Mouse (Mus musculus) brain, embryonic 18.5 days (tissue): ENCODE results near the gene Ccdc124.
A peak's percentile ranks its signal among the peaks of the same experiment; 100 is the strongest.

Experiments used
- DNase-seq: peaks from one replicate; pipeline ENCODE4 v3.0.0-alpha.2; 2012; ENCODE audit warnings: low read depth, low spot score

The Ccdc124 gene

GRCm38 (mm10) chr8:70869601-70870041, 4.1 kb downstream of the Ccdc124 start:
- DNase-seq, result no peak

DNA sequence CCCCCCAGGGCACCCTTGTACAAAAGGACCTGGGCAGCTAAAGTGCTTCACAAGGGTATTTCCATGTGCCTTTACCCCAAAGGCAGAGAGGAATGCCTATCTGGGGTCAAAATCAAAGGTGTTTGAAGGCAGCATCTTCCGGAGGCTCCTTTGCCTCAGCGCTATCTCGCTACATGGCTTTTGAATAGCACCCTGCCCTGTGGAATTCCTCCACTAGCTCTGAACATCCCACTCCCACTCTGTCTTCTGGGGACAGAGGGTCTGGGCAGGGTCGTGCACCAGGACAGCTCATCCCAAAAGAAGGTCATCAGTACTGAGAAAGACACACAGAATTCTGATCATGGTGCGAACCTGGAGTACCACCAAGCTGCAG, 4.5 kb downstream of the Ccdc124 start:
- no peak for DNase-seq

DNA sequence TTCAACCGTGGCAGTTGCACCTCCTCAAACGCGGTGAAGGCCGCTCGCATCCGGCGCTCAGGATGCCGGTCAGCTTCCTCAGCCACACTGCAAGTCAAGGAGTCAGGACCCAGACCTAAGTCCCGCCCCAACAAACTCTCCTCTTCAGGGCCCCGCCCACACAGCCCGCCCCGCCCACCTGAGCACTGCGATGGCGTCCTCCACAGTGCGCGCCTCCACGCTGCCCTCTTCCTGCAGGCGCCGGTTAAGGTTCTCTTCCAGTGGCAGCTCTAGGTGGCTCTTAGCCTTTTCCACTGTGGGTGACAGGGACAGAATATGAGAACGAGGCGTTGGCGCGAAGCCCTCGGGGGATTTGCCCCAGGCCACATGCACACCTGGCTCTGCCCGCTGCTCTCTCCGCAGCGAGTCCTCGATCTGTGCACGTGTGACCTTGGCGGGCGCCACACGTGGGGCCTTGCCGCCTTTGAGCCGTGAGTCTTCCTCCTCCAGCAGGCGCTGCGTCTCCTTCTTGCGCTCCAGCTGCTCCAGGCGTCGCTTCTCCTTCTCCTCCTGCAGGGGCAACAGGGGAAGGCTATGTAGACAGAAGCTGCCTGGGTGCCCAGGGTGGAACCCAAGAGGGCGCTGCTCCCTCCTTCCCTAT, 5.1 kb downstream of the Ccdc124 start:
- no peak for DNase-seq

DNA sequence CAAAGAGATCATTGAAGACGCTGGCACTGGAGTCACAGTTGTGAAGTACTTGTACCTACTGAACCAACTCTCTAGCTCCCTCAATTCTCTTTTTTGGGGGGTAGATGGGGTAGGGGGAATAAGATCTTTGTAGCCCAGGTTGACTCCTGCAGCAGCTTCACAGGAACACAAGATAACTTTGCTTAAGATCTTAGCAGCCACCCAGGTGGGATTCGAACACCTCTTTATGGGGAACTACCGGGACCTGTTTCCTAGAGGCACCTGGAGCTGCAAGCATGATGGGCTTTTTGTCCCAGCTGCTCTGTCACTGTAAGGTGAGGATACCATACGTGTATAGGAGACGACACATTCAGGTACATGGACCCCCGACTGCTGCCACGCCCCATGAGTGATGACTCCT, 7.2 kb downstream of the Ccdc124 start:
- no peak for DNase-seq

- no peak for DNase-seq
Measured at GRCm38 (mm10) chr8:70866001-70866520, 7.7 kb downstream of the Ccdc124 start.

GRCm38 (mm10) chr8:70865350-70866000, 8.3 kb downstream of the Ccdc124 start:
- peak; percentile 99 for DNase-seq

- no peak for DNase-seq
Measured at GRCm38 (mm10) chr8:70864712-70865221, 9.0 kb downstream of the Ccdc124 start.

- DNase-seq, result no peak
Measured at GRCm38 (mm10) chr8:70863956-70864711, 9.6 kb downstream of the Ccdc124 start.

DNA sequence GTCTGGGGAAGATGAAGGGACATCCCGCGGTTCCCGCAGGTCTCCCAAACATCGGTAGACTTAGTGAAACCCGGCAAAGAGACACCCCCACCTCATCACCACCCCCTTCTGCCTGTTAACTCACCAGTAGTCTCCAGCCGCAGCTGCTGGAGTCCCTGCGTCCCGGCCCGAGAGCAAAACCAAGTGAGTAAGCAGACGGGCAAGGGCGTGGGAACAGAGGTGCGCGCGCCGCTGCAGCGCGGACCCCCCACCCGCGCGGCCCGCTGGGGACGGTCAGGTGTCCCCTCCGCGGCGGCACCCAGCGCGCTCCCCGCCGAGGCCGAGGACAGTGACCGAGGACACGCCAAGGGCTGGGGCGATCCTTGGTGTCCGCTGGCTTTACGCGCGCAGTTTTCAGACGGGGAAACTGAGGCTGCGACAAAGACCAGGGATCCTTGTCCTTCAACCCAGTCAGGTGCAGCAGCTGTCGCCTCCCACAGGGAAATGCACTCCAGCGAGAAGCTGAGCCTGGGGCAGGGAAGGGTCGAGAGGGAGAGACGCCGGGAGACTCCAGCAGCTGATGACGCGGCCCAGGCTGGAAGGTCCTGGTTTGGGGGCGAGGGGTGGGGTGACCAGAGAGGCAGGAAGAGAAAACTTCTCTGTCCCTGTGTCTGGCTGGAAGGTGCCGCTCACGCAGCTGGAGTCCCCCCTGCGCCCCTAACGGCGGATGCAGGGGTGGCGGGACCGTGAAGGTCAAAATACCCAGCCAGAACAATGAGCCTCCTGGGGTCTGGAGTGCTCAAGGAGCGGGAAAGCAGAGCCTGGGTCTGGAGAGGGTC, 10.7 kb downstream of the Ccdc124 start, which contains the start of gene Kcnn1:
Gene Kcnn1, minus strand, starts transcription at position 435 of the 818 bp plus-strand sequence.
- DNase-seq, result no peak

- no peak for DNase-seq
Measured at GRCm38 (mm10) chr8:70857516-70857915, 16.2 kb downstream of the Ccdc124 start.

DNA sequence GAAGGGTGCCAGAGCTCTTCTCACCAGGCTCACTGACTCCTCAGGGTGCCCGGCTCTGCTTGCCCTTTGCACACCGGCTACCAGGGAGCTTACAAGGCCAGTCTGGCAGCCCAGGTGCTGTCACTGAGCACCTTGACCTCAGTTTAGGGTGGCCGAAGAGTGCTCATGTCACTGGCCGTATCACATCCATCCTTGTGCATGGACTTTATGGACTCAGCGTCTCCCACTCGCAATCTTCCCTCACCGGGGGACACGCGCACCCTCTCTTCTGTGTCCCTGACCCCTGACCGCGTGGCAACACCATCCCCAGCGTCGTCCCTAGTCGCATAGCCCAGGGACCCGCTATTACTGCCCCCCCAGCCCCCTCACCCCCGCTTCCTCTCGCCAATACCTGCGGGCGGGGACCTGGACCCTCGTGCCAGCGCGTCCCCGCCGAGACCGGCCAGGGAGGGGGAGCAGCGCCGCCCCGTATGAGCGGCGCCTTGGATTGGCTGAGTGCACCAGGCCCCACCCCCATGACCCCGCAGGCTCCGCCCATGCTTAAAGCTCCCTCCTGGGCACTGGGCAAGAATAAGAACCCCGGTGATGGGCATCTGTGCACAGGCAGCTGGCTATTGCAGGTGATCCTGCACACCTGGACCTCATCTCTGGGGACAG, 17.1 kb downstream of the Ccdc124 start:
- no peak for DNase-seq

DNA sequence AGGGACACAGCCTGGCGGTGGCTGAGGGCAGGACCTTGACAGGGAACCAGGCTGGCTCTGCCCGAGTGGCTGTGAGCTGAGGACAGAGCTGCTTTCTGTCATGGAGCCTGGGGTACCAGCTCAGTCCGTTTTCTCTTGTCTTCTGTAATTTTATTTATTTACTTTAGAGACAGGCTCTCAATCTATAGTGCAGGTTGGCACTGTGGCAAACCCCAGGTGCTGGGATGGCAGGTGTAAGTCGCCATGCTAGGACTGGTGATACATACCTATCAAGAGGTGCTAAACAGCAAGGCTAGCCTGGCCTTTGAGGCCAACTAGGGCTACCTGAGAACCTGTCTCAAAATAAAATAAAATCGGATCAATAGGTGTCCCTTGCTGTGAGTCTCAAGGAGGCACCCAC, 17.7 kb downstream of the Ccdc124 start:
- no peak for DNase-seq

DNA sequence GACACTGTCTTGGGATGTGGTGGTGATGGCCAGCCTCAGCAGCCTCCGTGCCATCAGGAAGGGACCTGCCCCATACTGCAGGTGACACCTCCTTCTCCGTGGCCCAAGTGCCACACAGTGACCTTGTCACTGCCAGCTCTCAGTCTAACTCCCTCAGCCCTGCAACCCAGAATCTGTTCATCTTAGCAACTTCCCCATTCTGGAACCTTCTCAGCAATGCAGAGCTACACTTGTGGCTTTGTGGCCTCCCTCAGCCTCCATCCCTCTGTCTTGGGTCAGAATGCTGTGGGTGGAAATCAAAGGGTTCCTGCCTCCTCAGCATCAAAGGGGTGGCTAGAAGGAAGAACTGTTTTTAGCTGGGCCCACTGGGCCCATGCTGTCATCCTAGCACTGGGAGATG, 19.9 kb downstream of the Ccdc124 start:
- no peak for DNase-seq

- no peak for DNase-seq
Measured at GRCm38 (mm10) chr8:70852595-70853231, 21.0 kb downstream of the Ccdc124 start.

DNA sequence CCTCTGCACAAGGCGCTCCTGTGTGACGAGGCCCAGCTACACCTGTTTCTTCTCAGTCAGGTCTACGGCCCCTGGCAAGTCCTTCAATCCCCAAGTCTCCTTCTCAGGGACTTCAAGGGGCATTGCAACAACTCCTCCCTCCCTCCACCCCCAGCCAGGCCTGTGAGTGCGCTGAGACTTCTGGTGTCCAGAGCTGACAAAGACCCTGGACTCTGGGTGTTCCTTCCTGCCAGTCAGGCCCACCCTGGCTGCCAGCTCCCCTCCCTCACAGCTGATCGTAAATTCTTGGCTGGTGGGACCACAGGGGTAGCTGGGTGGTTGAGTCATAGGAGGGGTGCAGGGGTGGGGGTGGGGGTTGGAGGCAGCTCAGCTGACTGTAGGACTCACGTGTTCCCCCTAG, 21.9 kb downstream of the Ccdc124 start:
- no peak for DNase-seq

DNA sequence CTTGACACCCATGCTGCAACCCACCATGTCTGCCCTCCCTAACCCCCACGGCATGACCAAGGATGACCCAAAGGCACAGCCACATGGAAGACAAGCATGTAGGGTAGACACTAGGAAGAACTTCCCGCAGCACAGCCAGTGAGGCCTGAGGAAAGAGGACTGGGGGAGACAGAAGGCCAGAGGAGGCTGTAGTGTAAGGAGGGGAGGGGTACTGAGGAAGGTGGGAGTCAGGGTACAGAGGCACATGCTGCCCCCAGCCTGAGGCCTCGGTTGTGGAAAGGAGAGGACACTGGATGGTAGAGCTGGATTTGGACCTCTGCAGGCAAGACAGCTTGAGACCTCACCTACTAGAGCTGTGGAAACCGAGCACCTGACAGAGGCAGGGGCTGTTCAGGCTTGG, 22.8 kb downstream of the Ccdc124 start:
- no peak for DNase-seq

- DNase-seq, result no peak
Measured at GRCm38 (mm10) chr8:70850132-70850845, 23.4 kb downstream of the Ccdc124 start.

DNA sequence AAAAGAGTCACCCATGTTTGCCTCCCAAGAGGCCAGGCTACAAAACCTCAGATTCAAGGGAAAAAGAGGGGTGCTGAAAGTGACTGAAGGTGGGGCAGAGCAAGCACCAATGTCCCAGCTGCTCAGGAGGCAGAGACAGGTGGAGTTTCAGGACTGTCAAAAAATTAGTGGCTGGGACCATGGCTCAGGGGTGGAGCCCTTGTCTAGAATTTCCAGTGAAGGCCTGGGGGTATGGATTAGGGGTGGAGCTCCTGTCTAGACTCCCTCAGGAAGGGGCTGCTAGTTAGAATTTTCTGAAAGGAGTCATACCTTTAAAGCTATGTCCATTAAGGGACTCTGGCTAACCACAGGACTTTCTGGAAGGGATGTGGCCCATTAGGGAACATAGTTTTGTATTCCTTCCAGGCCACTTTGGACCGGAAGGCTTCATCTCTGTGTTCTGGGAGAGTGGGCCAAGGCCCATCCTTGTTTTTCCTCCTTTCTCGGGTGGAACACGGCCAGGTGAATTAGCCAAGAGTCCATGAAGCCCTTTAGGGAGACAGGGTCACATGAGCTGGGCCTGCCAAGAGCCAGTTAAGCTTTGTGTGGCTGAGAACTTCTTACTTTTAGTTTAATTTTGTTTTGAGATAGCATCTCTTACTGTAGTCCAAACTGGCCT, 24.3 kb downstream of the Ccdc124 start:
- no peak for DNase-seq
